8 mouse cellular contexts compared by ENCODE assay signal in the genomic region with DNA sequence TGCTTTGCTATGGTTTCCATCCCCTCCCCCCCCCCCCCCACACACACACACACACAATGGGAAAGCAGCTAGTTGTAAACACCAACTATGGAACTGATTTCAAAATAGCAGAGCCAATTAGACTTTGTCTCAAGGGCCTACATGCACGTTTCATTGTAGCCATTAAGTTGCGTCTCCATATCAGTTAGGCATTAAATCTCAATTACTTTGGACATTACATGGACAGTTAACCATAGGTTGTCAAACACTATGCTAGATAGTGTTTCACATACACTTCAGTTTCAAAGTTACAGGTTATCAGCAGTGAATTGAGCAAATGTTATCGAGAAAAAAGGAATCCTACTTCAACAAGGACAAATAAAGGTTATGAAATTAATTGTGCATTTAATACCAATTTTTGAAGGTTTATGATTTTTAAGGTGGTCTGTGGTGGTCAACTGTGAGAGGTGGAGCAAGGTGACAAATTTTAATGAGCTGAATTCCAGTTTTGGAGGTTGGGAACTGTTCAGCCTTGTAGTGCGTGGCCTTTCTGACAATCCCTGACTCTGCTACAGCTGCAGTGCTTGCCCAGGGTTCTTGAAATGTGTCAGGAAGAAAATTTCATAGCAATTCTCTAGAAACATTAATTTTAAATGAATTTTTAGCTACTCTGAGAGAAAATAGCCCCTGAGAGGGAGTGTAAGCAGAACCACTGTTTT.
DNase-seq lines count a peak whose midpoint lies in the region; ATAC-seq and TF ChIP-seq lines count a peak whose summit lies in the region.

No protein-coding gene starts in this region.

- H3K27me3 ChIP-seq in heart, postnatal 0 days (ENCODE audit: control insufficient read depth, insufficient read depth, low read length), result no peaks in the 10 kb centered on the region
- no peaks in the 10 kb centered on the region for H3K27me3 ChIP-seq in embryonic facial prominence, embryonic 15.5 days
- H3K27me3 ChIP-seq in intestine, embryonic 14.5 days (replicated peaks; ENCODE audit: control insufficient read depth, insufficient read depth, low read length), result no peaks in the 10 kb centered on the region
- no peaks in the 10 kb centered on the region for H3K27me3 ChIP-seq in midbrain, embryonic 16.5 days (ENCODE audit: control insufficient read depth, insufficient read depth, low read depth, low read length)

- H3K4me3 ChIP-seq in heart, postnatal 0 days (ENCODE audit: low read depth, low read length), result peak overlapping the region; percentile 38
- peak overlapping the region; percentile 36 for H3K4me3 ChIP-seq in embryonic facial prominence, embryonic 15.5 days (replicated peaks)
- H3K4me3 ChIP-seq in intestine, embryonic 14.5 days (ENCODE audit: low read depth, low read length), result peak overlapping the region; percentile 25
- H3K4me3 ChIP-seq in midbrain, embryonic 16.5 days (ENCODE audit: low read depth, low read length), result peak overlapping the region; percentile 41

- TF ChIP-seq CTCF in heart, postnatal 0 days (IDR thresholded peaks at IDR 0.05; ENCODE audit: low read depth), result no peak

- intact Hi-C loops in heart, postnatal 36 days (cut with DNase I), result no loop called here
- intact Hi-C loops in gastrocnemius, postnatal 36 days (cut with DNase I), result no loop called here

- 80% methylated on average over 4 of the region's 4 CpGs for WGBS in heart, postnatal 0 days
- WGBS in embryonic facial prominence, embryonic 15.5 days, result 75% methylated on average over 4 of the region's 4 CpGs
- WGBS in intestine, embryonic 14.5 days, result 85% methylated on average over 4 of the region's 4 CpGs
- WGBS in midbrain, embryonic 16.5 days, result 85% methylated on average over 4 of the region's 4 CpGs

- ATAC-seq in heart, postnatal 0 days (ENCODE audit: insufficient read depth, low read depth), result no peak
- ATAC-seq in embryonic facial prominence, embryonic 15.5 days (ENCODE audit: insufficient number of reproducible peaks, low FRiP score, low TSS enrichment, low read depth), result no peak
- peak; percentile 32; the same call in 1 of the 2 replicates for ATAC-seq in intestine, embryonic 14.5 days (replicated peaks; ENCODE audit: low FRiP score, low TSS enrichment, low read depth)
- ATAC-seq in midbrain, embryonic 16.5 days, result peak; percentile 48

- no peak overlapping the region; the same call in 1 of the 2 replicates for H3K9ac ChIP-seq in heart, postnatal 0 days (replicated peaks; ENCODE audit: low read depth, low read length)
- H3K9ac ChIP-seq in embryonic facial prominence, embryonic 15.5 days, result no peak overlapping the region
- H3K9ac ChIP-seq in intestine, embryonic 14.5 days (ENCODE audit: low read length), result no peak overlapping the region
- peak overlapping the region; percentile 63 for H3K9ac ChIP-seq in midbrain, embryonic 16.5 days (ENCODE audit: low read depth, low read length)

- H3K36me3 ChIP-seq in heart, postnatal 0 days (replicated peaks; ENCODE audit: control insufficient read depth, insufficient read depth, low read length), result no peaks in the 10 kb centered on the region
- H3K36me3 ChIP-seq in embryonic facial prominence, embryonic 15.5 days, result no peaks in the 10 kb centered on the region
- no peaks in the 10 kb centered on the region for H3K36me3 ChIP-seq in intestine, embryonic 14.5 days (ENCODE audit: control insufficient read depth, insufficient read depth, low read length)
- H3K36me3 ChIP-seq in midbrain, embryonic 16.5 days (ENCODE audit: control insufficient read depth, insufficient read depth, low read length), result no peaks in the 10 kb centered on the region

- H3K27ac ChIP-seq in heart, postnatal 0 days (ENCODE audit: low read depth), result no peak overlapping the region
- H3K27ac ChIP-seq in embryonic facial prominence, embryonic 15.5 days (replicated peaks), result no peak overlapping the region
- H3K27ac ChIP-seq in intestine, embryonic 14.5 days (ENCODE audit: low read depth), result no peak overlapping the region
- H3K27ac ChIP-seq in midbrain, embryonic 16.5 days (ENCODE audit: low read length), result peak overlapping the region; percentile 58

- DNase-seq in heart, postnatal 0 days (ENCODE audit: low spot score), result no peak
- no peak for DNase-seq in heart, postnatal 36 days
- DNase-seq in intestine, embryonic 14.5 days (ENCODE audit: low spot score), result no peak
- no peak for DNase-seq in cerebellum, adult 11-12 months
- no peak for DNase-seq in gastrocnemius, postnatal 36 days
- DNase-seq in layer of hippocampus, adult 11-12 months (ENCODE audit: low spot score), result no peak

- H3K9me3 ChIP-seq in heart, postnatal 0 days (replicated peaks; ENCODE audit: control insufficient read depth, low read length), result no peaks in the 10 kb centered on the region
- H3K9me3 ChIP-seq in embryonic facial prominence, embryonic 15.5 days (replicated peaks), result no peaks in the 10 kb centered on the region
- no peaks in the 10 kb centered on the region for H3K9me3 ChIP-seq in intestine, embryonic 14.5 days (ENCODE audit: control insufficient read depth, low read length)
- no peaks in the 10 kb centered on the region for H3K9me3 ChIP-seq in midbrain, embryonic 16.5 days (replicated peaks; ENCODE audit: control insufficient read depth, low read length, poor library complexity, severe bottlenecking)

- H3K4me1 ChIP-seq in heart, postnatal 0 days (ENCODE audit: control insufficient read depth, insufficient read depth), result 0 out of 2 replicates have a peak, but pooled peaks cover 4% of the 10 kb centered on the region
- H3K4me1 ChIP-seq in embryonic facial prominence, embryonic 15.5 days, result no peaks in the 10 kb centered on the region
- no peaks in the 10 kb centered on the region for H3K4me1 ChIP-seq in intestine, embryonic 14.5 days (replicated peaks; ENCODE audit: control insufficient read depth, insufficient read depth, low read length)
- peaks cover 2% of the 10 kb centered on the region; the same call in 1 of the 2 replicates for H3K4me1 ChIP-seq in midbrain, embryonic 16.5 days (ENCODE audit: control insufficient read depth, insufficient read depth, low read length)

- peak overlapping the region; percentile 58 for H3K4me2 ChIP-seq in heart, postnatal 0 days (ENCODE audit: low read depth, low read length)
- H3K4me2 ChIP-seq in embryonic facial prominence, embryonic 15.5 days (replicated peaks), result peak overlapping the region; percentile 59
- peak overlapping the region; percentile 50 for H3K4me2 ChIP-seq in intestine, embryonic 14.5 days (ENCODE audit: low read length)
- peak overlapping the region; percentile 68 for H3K4me2 ChIP-seq in midbrain, embryonic 16.5 days (ENCODE audit: low read length)

- no peak for TF ChIP-seq EP300 in heart, postnatal 0 days (IDR thresholded peaks at IDR 0.05; ENCODE audit: low read depth)

Comparison
In these comparisons a context has a peak if more than half of its experiments do, and no peak if none do; other contexts are left out.
1. ATAC-seq: peak in intestine, embryonic 14.5 days (single experiment) and midbrain, embryonic 16.5 days (single experiment); none in heart, postnatal 0 days (single experiment) and embryonic facial prominence, embryonic 15.5 days (single experiment).
2. Peak in every context shown above with its lines, with median percentiles within 50 percentile points of each other: H3K4me2 ChIP-seq and H3K4me3 ChIP-seq.